11 mouse cellular contexts compared by ENCODE assay signal in the genomic region with DNA sequence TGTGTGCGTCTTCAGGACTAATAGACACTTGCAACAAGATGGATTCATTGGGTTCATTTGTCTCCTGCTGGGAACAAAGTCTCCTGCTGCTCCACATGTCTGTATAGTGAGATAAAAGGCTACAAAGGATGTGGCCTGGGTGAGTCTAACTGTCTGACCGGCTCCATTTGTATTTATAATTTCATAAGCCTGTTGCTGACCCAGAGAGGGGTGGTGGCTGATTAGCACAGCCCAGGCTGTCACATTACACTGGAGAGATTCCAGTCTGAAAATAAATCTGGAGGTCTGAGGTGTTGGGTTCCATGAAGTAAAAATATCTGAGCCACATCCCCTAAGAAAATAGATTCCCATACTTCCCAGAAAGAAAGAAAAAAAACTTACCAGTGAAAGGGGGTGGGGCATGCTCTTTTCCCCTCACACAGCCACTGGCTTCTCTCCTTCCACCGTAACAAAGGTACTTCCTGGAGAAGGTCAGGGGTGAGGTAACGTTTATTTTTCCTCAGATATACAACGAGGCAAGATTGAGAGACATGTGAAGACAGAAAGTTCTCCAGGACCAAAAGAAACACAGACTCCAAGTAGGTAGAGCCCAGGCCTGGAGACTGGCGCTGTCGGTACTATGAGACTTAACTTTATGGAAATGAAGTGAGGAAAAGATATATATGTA. TPM values are rescaled to one million over a fixed set of nuclear protein-coding genes. Genes with fewer than 3 reads are reported as not detected.
DNase-seq lines count a peak whose midpoint lies in the region; ATAC-seq and TF ChIP-seq lines count a peak whose summit lies in the region.
"Had no signal": no experiment of that assay in that cellular context is flagged by ENCODE, and none has a peak within 500 bp of the region (broad histone marks: within the 10 kb centered on the region; RNA-seq: fewer than 3 reads in every experiment).

No protein-coding gene starts in this region.

- WGBS in kidney, embryonic 15.5 days = 28% methylated on average over 7 of the region's 7 CpGs
- 39% methylated on average over 7 of the region's 7 CpGs for WGBS in embryonic facial prominence, embryonic 10.5 days
- WGBS in heart, embryonic 12.5 days = 26% methylated on average over 7 of the region's 7 CpGs
- WGBS in liver, embryonic 14.5 days (ENCODE audit: insufficient replicate concordance) = 31% methylated on average over 7 of the region's 7 CpGs

- H3K4me2 ChIP-seq in kidney, embryonic 15.5 days = peak overlapping the region; percentile 4; the same call in 1 of the 2 replicates
- peak overlapping the region; percentile 16; the same call in 1 of the 2 replicates for H3K4me2 ChIP-seq in heart, embryonic 12.5 days
- peak overlapping the region; percentile 27 for H3K4me2 ChIP-seq in liver, embryonic 14.5 days (ENCODE audit: low read depth)

- no peak; the same call in 1 of the 2 replicates for TF ChIP-seq EP300 in liver, embryonic 14.5 days (IDR thresholded peaks at IDR 0.05; ENCODE audit: low read depth)

- H3K27ac ChIP-seq in kidney, embryonic 15.5 days = peak overlapping the region; percentile 90
- H3K27ac ChIP-seq in embryonic facial prominence, embryonic 10.5 days (replicated peaks) = peak overlapping the region; percentile 76
- H3K27ac ChIP-seq in heart, embryonic 12.5 days (ENCODE audit: poor library complexity, severe bottlenecking) = peak overlapping the region; percentile 95
- H3K27ac ChIP-seq in liver, embryonic 14.5 days = peak overlapping the region; percentile 89
- H3K27ac ChIP-seq: macrophage had no signal

- ATAC-seq in kidney, embryonic 15.5 days (replicated peaks; ENCODE audit: low FRiP score) = peak; percentile 8; the same call in 1 of the 2 replicates
- peak; percentile 50 for ATAC-seq in heart, embryonic 12.5 days (ENCODE audit: insufficient number of reproducible peaks, low FRiP score)
- peak; percentile 18 for ATAC-seq in liver, embryonic 14.5 days (ENCODE audit: insufficient read depth)
- ATAC-seq in erythroid progenitor cell, adult 5-6 weeks (replicated peaks; ENCODE audit: low FRiP score, poor library complexity, severe bottlenecking) = no peak

- no peak for DNase-seq in kidney, postnatal 25 days
- DNase-seq in embryonic facial prominence, embryonic 10.5 days (ENCODE audit: low spot score) = no peak
- no peak for DNase-seq in liver, embryonic 14.5 days (ENCODE audit: low read depth in 3 of 3, low spot score in 3 of 3)
- no peak for DNase-seq in urinary bladder, postnatal 10 days (ENCODE audit: low spot score)
- DNase-seq in ovary, adult 18-20 months (ENCODE audit: low spot score) = no peak
- DNase-seq: thymus, postnatal 4 days had no signal

- no peak overlapping the region for H3K4me3 ChIP-seq in kidney, embryonic 15.5 days (replicated peaks)
- H3K4me3 ChIP-seq in embryonic facial prominence, embryonic 10.5 days = 0 out of 2 replicates have a peak overlapping the region, but pooled peaks have one; percentile 4
- H3K4me3 ChIP-seq in heart, embryonic 12.5 days = no peak overlapping the region
- no peak overlapping the region for H3K4me3 ChIP-seq in liver, embryonic 14.5 days (ENCODE audit: insufficient read depth in 1 of 2, low read depth in 2 of 2, low read length in 2 of 2)

- H3K36me3 ChIP-seq in kidney, embryonic 15.5 days = no peaks in the 10 kb centered on the region
- H3K36me3 ChIP-seq in embryonic facial prominence, embryonic 10.5 days (replicated peaks) = no peaks in the 10 kb centered on the region
- H3K36me3 ChIP-seq in heart, embryonic 12.5 days = no peaks in the 10 kb centered on the region
- H3K36me3 ChIP-seq in liver, embryonic 14.5 days (replicated peaks; ENCODE audit: control insufficient read depth, insufficient read depth, low read depth) = no peaks in the 10 kb centered on the region
- H3K36me3 ChIP-seq: G1E had no signal

- no peaks in the 10 kb centered on the region for H3K27me3 ChIP-seq in kidney, embryonic 15.5 days
- no peaks in the 10 kb centered on the region for H3K27me3 ChIP-seq in embryonic facial prominence, embryonic 10.5 days (replicated peaks; ENCODE audit: low read depth, poor library complexity, severe bottlenecking)
- H3K27me3 ChIP-seq in heart, embryonic 12.5 days (replicated peaks) = no peaks in the 10 kb centered on the region
- no peaks in the 10 kb centered on the region for H3K27me3 ChIP-seq in liver, embryonic 14.5 days (ENCODE audit: control insufficient read depth, insufficient read depth, low read length)

- no peak for TF ChIP-seq CTCF in liver, embryonic 14.5 days (IDR thresholded peaks at IDR 0.05; ENCODE audit: low read depth)

- H3K4me1 ChIP-seq in kidney, embryonic 15.5 days = peaks cover 51% of the 10 kb centered on the region
- H3K4me1 ChIP-seq in embryonic facial prominence, embryonic 10.5 days = peaks cover 49% of the 10 kb centered on the region
- H3K4me1 ChIP-seq in heart, embryonic 12.5 days (replicated peaks) = peaks cover 37% of the 10 kb centered on the region
- H3K4me1 ChIP-seq in liver, embryonic 14.5 days (replicated peaks; ENCODE audit: control insufficient read depth in 2 of 2, insufficient read depth in 2 of 2, low read length in 1 of 2) = peaks cover 46 to 58% of the 10 kb centered on the region in 2 experiments

- no peaks in the 10 kb centered on the region for H3K9me3 ChIP-seq in kidney, embryonic 15.5 days (replicated peaks)
- H3K9me3 ChIP-seq in embryonic facial prominence, embryonic 10.5 days = no peaks in the 10 kb centered on the region
- H3K9me3 ChIP-seq in heart, embryonic 12.5 days (replicated peaks) = no peaks in the 10 kb centered on the region
- no peaks in the 10 kb centered on the region for H3K9me3 ChIP-seq in liver, embryonic 14.5 days (ENCODE audit: control insufficient read depth, low read length)
- H3K9me3 ChIP-seq: G1E had no signal

- no peak overlapping the region for H3K9ac ChIP-seq in kidney, embryonic 15.5 days
- H3K9ac ChIP-seq in heart, embryonic 12.5 days = no peak overlapping the region
- H3K9ac ChIP-seq in liver, embryonic 14.5 days (replicated peaks) = no peak overlapping the region; the same call in 1 of the 2 replicates

RNA-seq across cellular contexts. Expression of gene Zfp36l1, which starts 28.2 kb away (rescaled TPM):
- 136 and 154 TPM in 2 replicates for polyA plus RNA-seq in kidney, embryonic 15.5 days (2015; fragmentation: Nextera tagmentation; extraction: Ambion mirVana)
- polyA plus RNA-seq in embryonic facial prominence, embryonic 10.5 days (2016; fragmentation: Nextera tagmentation; extraction: Ambion mirVana) = 114 and 119 TPM in 2 replicates
- polyA plus RNA-seq in heart, embryonic 12.5 days (2016; fragmentation: Nextera tagmentation; extraction: Ambion mirVana) = 98.4 and 101 TPM in 2 replicates
- polyA plus RNA-seq in liver, embryonic 14.5 days (2012; rRNA removed) = 19.4 and 23.5 TPM in 2 replicates
- polyA plus RNA-seq in liver, embryonic 14.5 days (2014; fragmentation: Nextera tagmentation; extraction: Ambion mirVana) = 22.7 and 28.5 TPM in 2 replicates
- total RNA-seq in erythroid progenitor cell, adult 5-6 weeks (2015; ENCODE audit: low replicate concordance) = 52.0 and 100 TPM in 2 replicates
- 5.8 and 9.2 TPM in 2 replicates for total RNA-seq in erythroid progenitor cell, adult 5-6 weeks (2017; ENCODE audit: low replicate concordance)
